Mouse (Mus musculus) telencephalon, adult 2 months (tissue): ENCODE data around the gene Carmil1.
A peak's percentile ranks its signal among the peaks of the same experiment; 100 is the strongest.

Experiments used
- DNase-seq: peaks from one replicate; pipeline ENCODE4 v3.0.0-alpha.2; 2011; ENCODE audit warnings: low read depth, low spot score

Gene Carmil1

DNA sequence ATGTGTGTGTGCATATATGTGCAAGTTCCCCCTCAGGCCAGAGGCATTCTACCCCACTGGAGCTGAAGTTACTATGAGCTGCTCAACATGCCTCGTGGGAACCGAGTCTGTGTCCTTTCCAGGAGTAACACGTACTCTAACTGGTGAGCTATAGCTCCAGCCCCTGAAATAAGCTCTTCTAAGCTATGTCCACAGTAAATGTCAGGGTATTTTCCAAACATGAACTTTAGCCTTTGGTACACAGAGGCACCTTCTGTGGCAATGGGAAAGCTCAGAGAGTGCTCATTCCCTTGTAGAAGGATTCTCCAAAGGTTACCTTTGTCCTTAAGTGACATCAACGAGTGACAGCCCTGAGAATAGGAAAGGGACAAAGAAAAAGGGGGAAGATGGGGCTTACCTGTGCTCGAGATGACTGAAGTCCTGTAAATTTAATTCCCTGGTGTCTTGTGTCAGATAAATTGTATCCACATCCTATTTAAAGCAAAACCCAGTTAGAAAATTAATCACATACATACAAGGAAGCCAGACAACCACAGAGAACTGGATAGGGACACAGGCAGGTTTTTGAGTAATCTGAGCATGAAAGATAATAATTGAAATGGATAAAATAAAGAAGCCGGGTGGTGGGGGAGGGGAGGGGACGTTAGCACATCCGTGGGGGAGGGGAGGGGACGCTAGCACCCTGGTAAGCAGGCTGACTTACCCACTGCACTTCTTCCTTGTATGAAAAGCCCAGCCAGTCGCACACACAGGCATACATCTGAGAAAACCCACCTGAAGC lies 126.1 kb downstream of the Carmil1 start:
- no peak for DNase-seq

- no peak for DNase-seq
Measured at GRCm38 (mm10) chr13:24152610-24153009, 128.0 kb downstream of the Carmil1 start.

GRCm38 (mm10) chr13:24151335-24151734 lies 129.3 kb downstream of the Carmil1 start:
- no peak for DNase-seq

GRCm38 (mm10) chr13:24148549-24148948 lies 132.0 kb downstream of the Carmil1 start:
- no peak for DNase-seq

GRCm38 (mm10) chr13:24147006-24147405 lies 133.6 kb downstream of the Carmil1 start:
- DNase-seq = no peak

- DNase-seq = no peak
Measured at GRCm38 (mm10) chr13:24146541-24146940, 134.1 kb downstream of the Carmil1 start.

DNA sequence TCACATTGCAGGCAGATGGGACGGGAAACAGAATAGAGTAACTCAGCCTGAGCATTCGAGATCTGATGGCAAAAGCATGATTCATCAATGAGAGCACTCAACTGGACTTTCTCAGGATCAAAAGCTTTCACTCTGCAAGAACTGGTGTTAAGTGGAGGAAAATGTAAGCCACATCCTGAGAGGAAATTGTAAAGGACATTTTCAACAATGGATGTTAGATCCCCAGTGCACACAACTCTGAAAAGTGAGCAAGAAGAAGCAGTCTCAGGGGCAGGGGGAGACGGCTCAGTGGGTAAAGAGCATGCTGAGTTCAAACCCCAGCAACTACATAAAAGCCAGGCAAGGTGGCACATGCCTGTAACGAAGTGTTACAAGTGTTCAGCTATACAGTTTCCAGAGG lies 135.7 kb downstream of the Carmil1 start:
- no peak for DNase-seq

GRCm38 (mm10) chr13:24144141-24144540 lies 136.5 kb downstream of the Carmil1 start:
- no peak for DNase-seq

GRCm38 (mm10) chr13:24136836-24137235 lies 143.8 kb downstream of the Carmil1 start:
- no peak for DNase-seq

- DNase-seq = peak; percentile 62
Measured at GRCm38 (mm10) chr13:24135282-24136230, 145.0 kb downstream of the Carmil1 start.

- no peak for DNase-seq
Measured at GRCm38 (mm10) chr13:24132866-24133265, 147.7 kb downstream of the Carmil1 start.

DNA sequence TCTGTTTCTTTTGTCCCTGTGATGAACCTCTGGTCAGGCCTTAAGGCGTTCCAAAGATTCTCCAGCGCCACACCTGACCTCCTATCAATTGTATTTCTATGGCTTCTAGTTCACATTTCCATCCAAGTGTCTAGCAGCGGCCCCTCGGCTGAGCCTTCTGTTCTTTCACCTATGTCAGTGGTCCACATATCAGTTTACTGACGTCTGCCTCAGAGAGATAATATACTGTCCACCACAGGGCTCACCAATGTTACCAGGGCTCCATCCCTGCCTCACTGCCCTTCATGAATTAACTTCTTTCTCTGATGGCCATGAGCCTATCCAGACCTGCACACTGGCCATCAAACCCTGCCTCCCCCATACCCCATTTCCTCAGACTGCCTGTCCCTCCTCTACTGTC lies 149.3 kb downstream of the Carmil1 start:
- DNase-seq = no peak

DNA sequence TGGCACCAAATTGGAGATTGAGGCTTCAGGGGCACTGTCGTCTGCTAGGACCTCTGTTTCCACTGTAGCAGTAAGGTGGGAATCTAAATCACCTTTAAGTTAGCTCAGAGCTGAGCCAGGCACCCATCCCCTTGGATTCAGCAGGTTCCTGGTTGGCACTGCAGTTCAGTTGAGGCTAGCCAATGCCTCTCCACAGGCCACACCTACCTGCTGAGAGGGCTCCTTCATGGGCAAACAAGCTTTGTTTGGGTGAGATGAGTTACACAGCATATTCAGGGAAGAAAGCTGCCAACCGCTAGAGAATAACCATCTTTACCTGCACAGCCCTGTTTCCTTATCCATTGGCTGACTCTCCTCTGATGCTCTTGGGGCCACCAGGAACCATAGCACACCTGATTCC lies 149.9 kb downstream of the Carmil1 start:
- DNase-seq = no peak

- no peak for DNase-seq
Measured at GRCm38 (mm10) chr13:24128731-24129130, 151.9 kb downstream of the Carmil1 start.

DNA sequence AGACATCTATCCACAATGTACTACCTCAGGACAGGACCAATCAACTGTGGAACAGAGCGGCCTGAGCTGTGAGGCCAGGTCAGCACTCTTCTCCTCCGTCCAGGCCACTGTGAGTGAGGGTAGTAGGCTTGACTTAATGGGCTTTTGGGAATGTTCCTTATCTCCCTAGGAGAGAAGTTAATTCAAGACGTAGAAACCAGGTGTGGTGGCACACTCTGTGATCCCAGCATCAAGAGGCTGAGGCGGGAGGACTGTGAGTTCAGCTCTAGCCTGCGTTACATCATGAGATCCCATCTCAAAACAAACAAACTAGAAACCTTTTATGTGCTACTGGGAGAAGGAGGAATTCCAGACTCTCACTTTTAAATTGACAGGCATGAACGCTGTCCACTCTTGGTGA lies 154.7 kb downstream of the Carmil1 start:
- DNase-seq = no peak

DNA sequence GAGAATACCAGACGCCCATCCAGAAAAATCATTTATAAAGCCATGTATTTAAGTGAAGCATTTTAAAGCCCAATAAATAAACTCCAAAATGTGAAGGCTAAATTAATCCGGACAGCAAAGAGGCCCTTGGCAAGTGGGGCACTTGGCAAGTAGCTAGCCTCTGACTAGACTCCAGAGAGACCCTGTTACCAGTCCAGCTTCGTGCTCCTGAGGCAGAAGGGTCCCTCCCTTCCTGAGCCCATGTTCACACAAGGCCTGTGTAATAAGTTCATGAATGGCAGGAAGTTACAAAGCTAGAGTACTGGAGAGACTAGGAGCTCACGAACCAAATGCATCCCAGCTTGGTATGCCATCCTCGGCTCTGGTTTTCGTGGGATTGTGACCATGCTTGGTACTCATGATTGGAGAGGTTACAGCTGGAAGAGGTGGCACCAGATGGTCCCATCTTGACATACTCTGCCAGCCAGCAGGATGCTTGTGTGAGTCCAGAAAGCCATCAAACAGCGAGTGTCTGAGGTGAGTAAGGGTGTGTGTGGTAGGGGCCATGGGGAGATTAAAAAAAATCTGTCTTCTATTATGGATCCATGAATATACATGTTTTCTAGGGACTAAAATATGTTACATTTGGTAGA lies 163.3 kb downstream of the Carmil1 start:
- no peak for DNase-seq

GRCm38 (mm10) chr13:24112689-24113348 lies 167.8 kb downstream of the Carmil1 start:
- no peak for DNase-seq

DNA sequence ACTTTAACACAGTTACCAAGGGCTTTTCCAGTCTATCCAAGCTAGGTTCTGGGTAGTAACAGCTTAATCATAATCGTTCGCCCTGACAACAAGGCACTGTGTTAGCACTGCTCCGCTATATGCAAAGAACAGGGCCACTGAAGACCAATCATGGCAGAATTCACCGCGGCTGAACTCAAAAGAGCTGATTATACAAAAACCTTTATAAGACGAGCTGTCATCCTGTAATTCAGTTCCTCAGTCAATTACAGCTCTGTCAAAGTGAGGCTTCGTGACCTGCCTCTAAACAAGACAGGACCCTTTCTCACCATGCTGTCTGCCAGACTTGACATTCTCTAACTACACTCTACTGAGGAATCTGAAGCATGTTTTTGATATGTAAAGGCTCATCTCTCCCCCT lies 170.3 kb downstream of the Carmil1 start:
- no peak for DNase-seq

DNA sequence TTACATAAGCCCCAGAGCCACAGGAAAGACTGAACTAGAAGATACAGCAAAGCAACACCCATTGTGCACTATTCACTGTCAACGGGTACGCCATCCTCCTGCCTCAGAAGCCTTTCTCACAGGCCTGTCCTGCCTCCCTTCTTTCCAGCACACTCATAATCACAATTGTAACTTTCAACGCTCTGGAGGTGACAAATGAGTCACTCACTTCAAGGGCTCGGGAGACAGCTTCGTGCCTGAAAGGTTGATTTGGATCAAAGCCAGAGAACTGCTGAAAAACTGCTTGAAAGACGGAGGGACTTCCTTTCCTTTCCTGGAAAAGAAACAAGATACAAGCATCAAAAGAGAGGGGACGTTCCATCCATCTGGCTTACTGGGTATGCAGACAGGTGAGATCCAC lies 172.3 kb downstream of the Carmil1 start:
- no peak for DNase-seq

DNA sequence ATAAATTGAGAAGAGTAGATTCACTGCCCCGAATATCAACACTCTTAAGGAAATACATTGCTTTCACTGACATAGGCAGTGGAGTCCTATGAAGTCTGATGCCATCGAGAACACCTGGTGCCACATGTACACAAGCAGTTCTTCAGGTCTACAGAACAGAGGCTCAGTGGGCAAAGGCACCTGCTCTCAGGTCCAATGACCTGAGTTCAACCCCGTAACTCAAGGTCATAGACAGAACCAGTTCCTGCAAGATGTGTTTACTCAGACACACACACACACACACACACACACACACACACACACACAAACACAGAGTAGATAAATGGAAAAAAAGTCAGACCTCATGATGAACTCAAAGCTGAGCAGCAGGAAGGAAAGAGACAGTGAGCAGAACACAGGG lies 173.5 kb downstream of the Carmil1 start:
- no peak for DNase-seq

DNA sequence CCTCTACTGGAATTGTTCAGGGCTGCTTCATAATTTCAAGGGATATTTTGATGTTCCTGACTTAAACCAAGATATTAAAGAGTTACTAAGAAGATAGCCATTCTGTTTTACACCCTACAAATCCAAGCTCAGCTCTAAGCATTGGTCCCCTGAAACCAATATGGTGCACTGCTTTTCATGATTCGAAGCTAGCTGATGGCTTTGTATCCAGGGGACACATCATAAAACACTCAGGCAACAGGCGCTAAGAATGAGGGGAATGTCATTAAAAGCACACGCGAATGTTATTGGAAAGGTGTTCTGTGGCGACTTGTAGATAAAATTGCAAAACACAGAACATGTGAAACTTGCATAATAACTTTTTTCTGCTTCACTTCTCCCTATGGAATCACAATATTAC lies 174.8 kb downstream of the Carmil1 start:
- DNase-seq = no peak

DNA sequence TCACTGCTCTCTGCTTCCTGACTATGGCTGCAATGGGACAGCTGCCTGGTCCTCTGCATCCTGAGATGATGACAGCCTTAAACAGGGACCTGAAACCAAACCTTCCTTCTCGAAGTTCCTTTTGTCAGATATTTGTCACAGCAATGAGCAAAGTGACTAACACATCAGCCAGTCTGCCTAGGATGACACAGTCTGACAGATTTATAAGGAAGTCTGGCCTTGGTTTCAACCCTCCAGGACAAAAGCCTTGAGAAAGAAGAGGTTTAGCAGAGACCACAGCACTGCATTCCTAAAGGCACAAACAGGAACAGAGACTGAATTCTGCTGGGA lies 175.3 kb downstream of the Carmil1 start:
- no peak for DNase-seq
